Mouse (Mus musculus) C2C12 (cell line): ENCODE data around the gene Smco2.

Experiments
- CEBPB ChIP-seq: IDR thresholded peaks from one replicate; pipeline ENCODE4 v1.6.1; 2011; ENCODE audit warnings: low read depth, mild to moderate bottlenecking, control low read depth, moderate library complexity
- CTCF ChIP-seq: IDR thresholded peaks from one replicate; pipeline ENCODE4 v1.5.1; 2011; ENCODE audit not compliant: control insufficient read depth, insufficient read depth, insufficient read length
- FOSL1 ChIP-seq: IDR thresholded peaks from one replicate; pipeline ENCODE4 v1.8.0; 2011; ENCODE audit warnings: mild to moderate bottlenecking, low read length; ENCODE audit not compliant: poor library complexity, insufficient read depth, severe bottlenecking
- MAX ChIP-seq: IDR thresholded peaks from one replicate; pipeline ENCODE4 v1.6.1; 2011; ENCODE audit warnings: mild to moderate bottlenecking, control low read depth
- MYOD1 ChIP-seq: IDR thresholded peaks from one replicate; pipeline ENCODE4 v1.6.1; 2011; ENCODE audit warnings: low read depth; ENCODE audit not compliant: control insufficient read depth, insufficient read length
- MYOG ChIP-seq: IDR thresholded peaks from one replicate; pipeline ENCODE4 v1.6.1; 2011; ENCODE audit not compliant: control insufficient read depth, insufficient read length; ENCODE audit errors: extremely low read depth
- USF1 ChIP-seq: IDR thresholded peaks from one replicate; pipeline ENCODE4 v1.6.1; 2011; ENCODE audit warnings: low read depth, mild to moderate bottlenecking, control low read depth, moderate library complexity

DNA sequence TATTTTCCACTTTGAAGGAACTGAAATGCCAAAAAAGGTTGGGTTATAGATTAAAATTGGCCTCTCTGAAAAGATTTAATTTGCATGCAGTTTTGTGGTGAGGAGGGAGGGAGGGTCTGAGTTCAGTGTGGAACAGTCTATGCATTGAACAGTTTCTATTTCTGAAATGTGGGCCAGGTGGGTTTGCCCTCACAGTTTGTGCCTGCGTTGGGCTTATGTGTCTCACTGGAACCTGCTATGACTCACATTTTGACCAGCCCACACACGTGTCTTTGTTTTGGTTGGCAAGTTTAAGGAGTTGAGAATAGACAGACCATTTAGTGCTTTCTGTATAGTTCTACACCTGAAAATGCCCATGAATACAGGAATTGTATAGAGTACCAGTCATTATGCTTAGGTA, 44.0 kb downstream of the Smco2 start:
- no peak for TF ChIP-seq CTCF
- peak; percentile 37 for TF ChIP-seq MAX
- TF ChIP-seq MYOG, result no peak
- no peak for TF ChIP-seq MYOD1
- TF ChIP-seq FOSL1, result no peak
- TF ChIP-seq CEBPB, result no peak
- no peak for TF ChIP-seq USF1
